Mouse (Mus musculus) hindbrain, embryonic 12.5 days (tissue): Measurements from ENCODE around the gene Wwp2. TPM values are rescaled to one million over a fixed set of nuclear protein-coding genes. Genes with fewer than 3 reads are reported as not detected.
A peak's percentile ranks its signal among the peaks of the same experiment; 100 is the strongest.

Experiments
- ATAC-seq: fragments of 200-750 bp; cut with Nextera tagmentation; 2 replicates; pipeline ENCODE4 v1.8.0; 2017; ENCODE audit warnings: moderate TSS enrichment; ENCODE audit not compliant: low FRiP score
- H3K27ac ChIP-seq: fragments of 300-500 bp; sonication (generic); 2 replicates; pipeline ENCODE4 v1.5.1; 2016; ENCODE audit warnings: mild to moderate bottlenecking
- H3K27me3 ChIP-seq: fragments of 300-500 bp; sonication (generic); 2 replicates; pipeline ENCODE4 v1.6.1; 2016; ENCODE audit warnings: mild to moderate bottlenecking
- H3K36me3 ChIP-seq: fragments of 300-500 bp; sonication (generic); 2 replicates; pipeline ENCODE4 v1.6.1; 2016; ENCODE audit warnings: mild to moderate bottlenecking
- H3K4me1 ChIP-seq: fragments of 300-500 bp; sonication (generic); 2 replicates; pipeline ENCODE4 v1.6.1; 2016
- H3K4me2 ChIP-seq: fragments of 300-500 bp; sonication (generic); replicated peaks from 2 replicates; pipeline ENCODE4 v1.6.1; 2016; ENCODE audit warnings: mild to moderate bottlenecking
- H3K4me3 ChIP-seq: fragments of 300-500 bp; sonication (generic); 2 replicates; pipeline ENCODE4 v1.5.1; 2016; ENCODE audit warnings: mild to moderate bottlenecking
- H3K9ac ChIP-seq: fragments of 300-500 bp; sonication (generic); 2 replicates; pipeline ENCODE4 v1.6.1; 2016; ENCODE audit warnings: mild to moderate bottlenecking, moderate library complexity
- H3K9me3 ChIP-seq: fragments of 300-500 bp; sonication (generic); replicated peaks from 2 replicates; pipeline ENCODE4 v1.6.1; 2016; ENCODE audit warnings: mild to moderate bottlenecking
- WGBS: fragments of 180-500 bp; shearing (Covaris S2); methylation state at CpG from one replicate; pipeline ENCODE4 v1.1.7; 2016; 5-methylcytosine and 5-hydroxymethylcytosine counted together
- polyA plus RNA-seq: library from polyadenylated mRNA; unstranded; fragments of >200 nt; fragmentation: Nextera tagmentation; extraction: Ambion mirVana; gene quantifications from 2 replicates; pipeline ENCODE4 v1.2.1, GENCODE M21; 2016

The Wwp2 gene
- 109 and 124 TPM in 2 replicates for polyA plus RNA-seq

DNA sequence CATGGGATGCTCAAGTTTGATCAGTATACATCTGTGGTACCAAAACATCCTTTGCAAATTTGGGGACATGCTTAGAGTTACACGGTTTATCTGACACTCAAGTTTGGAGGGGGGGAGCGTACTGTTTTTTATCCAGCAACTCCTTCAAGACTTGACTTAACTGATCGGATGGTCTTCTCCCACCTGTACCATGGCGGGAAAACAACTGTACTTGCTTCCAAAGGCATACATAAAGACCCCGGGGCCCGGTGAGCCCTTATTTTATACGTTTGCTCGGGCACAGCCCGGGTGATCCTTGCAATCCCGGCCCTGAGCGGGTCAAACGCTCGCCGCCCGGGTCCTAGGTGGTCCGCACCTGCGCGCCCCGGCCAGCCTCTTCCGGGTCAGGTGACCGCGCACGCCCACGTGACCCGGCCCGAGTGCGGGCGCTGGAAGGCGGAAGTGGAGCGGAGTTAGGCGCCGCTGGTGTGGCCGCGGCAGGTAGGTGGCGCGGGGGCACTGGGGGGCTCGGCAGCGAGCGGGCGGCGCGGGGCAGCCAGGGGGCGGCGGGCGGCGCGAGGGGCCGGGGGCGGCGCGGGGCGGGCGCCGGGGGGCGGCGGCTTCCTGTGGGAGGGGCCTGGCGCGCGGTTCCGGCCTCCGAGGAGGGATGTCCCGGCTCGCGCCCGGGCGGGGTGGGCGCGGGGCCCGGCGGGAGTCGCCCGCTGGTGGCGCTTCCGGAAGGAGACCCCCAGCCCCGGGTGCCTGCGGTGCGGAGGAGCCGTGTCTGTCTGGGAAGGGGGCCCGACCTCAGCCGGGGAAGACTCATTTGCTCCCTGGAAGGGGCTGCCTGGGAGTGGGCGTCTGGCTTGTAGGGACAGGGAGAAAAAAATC, at the start of gene Wwp2:
Wwp2 (plus strand) TSS at position 404 of the 870 bp plus-strand sequence.
- WGBS, result under 1% methylated on average over 56 of the region's 81 CpGs
- no peaks in the 10 kb centered on the region for H3K36me3 ChIP-seq
- H3K27ac ChIP-seq, result peak within 1 kb of the TSS; percentile 84
- H3K27me3 ChIP-seq, result no peaks in the 10 kb centered on the region
- H3K4me2 ChIP-seq, result peak within 1 kb of the TSS; percentile 73
- H3K4me3 ChIP-seq, result peak within 1 kb of the TSS; percentile 84
- ATAC-seq, result peak; percentile 90
- H3K9me3 ChIP-seq, result no peaks in the 10 kb centered on the region
- peak within 1 kb of the TSS; percentile 92 for H3K9ac ChIP-seq
- peaks cover 14% of the 10 kb centered on the region for H3K4me1 ChIP-seq

DNA sequence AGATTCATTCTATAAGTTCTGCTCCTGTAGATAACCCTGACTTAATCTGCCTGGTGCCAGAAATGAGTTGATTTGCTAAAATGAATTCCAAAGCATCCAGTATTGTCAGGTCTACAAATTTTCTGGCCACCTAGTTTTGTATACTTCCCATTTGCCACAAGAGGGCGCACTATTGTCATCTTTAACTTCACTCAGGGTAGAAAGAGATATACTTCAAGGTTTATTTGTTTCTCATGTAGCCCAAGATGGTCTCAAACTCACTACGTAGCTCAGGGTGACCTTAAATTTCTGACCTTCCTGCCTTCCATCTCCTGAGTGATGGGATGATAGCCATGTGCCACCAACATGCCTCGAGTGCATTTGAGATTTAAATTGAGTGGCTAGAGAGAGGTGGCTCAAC, 49.5 kb upstream of the Wwp2 start:
- H3K27me3 ChIP-seq, result 0 out of 2 replicates have a peak, but pooled peaks cover 3% of the 10 kb centered on the region
- no peak overlapping the region for H3K4me3 ChIP-seq
- H3K9me3 ChIP-seq, result no peaks in the 10 kb centered on the region
- no peak overlapping the region for H3K9ac ChIP-seq
- no peak overlapping the region for H3K4me2 ChIP-seq
- H3K4me1 ChIP-seq, result no peaks in the 10 kb centered on the region
- no peak for ATAC-seq
- H3K36me3 ChIP-seq, result no peaks in the 10 kb centered on the region
- 36% methylated on average over 3 of the region's 3 CpGs for WGBS
- no peak overlapping the region for H3K27ac ChIP-seq

DNA sequence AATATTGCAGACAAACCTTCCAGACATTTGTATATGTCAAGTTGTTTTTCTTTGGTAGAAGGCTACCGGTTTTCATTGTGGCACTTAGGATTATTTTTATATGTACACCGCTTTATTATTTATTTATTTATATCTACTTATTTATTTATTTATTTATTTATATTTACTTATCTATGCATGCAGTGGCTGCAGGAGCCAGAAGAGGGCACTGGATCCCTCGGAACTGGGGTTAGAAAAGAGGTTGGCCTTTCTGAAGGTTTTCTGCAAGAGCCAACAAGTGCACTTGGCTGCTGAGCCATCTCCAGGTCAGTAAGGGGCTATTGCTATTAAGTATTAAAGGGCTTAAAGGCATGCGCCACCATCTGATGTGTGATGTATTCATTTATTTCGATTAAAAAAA, 48.3 kb upstream of the Wwp2 start:
- Histone ChIP-seq H3K4me2 (no peak overlapping the region), H3K27ac (no peak overlapping the region), H3K36me3 (no peaks in the 10 kb centered on the region), H3K4me3 (no peak overlapping the region), H3K4me1 (no peaks in the 10 kb centered on the region), H3K9me3 (no peaks in the 10 kb centered on the region), H3K9ac (no peak overlapping the region), H3K27me3 (0 out of 2 replicates have a peak, but pooled peaks cover 3% of the 10 kb centered on the region)
- ATAC-seq, result no peak
- 66% methylated on average over 5 of the region's 5 CpGs for WGBS

DNA sequence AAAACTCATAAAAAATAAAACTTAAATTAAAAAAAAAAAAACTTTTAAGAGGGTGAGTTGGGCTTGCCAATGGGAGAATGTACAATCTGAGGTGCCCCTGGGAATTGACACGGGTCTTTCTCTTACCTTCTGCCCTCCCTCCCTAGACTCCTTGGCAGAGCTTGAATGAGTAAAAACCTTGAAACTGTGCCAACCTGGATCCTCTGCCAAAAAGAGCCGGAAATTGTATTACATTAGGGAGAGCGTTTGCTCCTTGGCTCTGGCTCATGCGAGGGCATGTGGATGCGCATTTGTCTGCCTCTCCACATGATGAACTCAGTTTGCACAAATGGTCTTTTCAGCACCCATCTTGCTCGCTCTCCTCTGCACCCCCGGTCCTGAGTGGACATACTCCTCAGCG, 46.6 kb upstream of the Wwp2 start:
- ATAC-seq, result no peak
- H3K4me2 ChIP-seq, result no peak overlapping the region
- WGBS, result 81% methylated on average over 8 of the region's 8 CpGs
- no peak overlapping the region for H3K4me3 ChIP-seq
- no peaks in the 10 kb centered on the region for H3K4me1 ChIP-seq
- H3K36me3 ChIP-seq, result no peaks in the 10 kb centered on the region
- no peaks in the 10 kb centered on the region for H3K9me3 ChIP-seq
- 0 out of 2 replicates have a peak, but pooled peaks cover 3% of the 10 kb centered on the region for H3K27me3 ChIP-seq
- no peak overlapping the region for H3K9ac ChIP-seq
- H3K27ac ChIP-seq, result no peak overlapping the region

DNA sequence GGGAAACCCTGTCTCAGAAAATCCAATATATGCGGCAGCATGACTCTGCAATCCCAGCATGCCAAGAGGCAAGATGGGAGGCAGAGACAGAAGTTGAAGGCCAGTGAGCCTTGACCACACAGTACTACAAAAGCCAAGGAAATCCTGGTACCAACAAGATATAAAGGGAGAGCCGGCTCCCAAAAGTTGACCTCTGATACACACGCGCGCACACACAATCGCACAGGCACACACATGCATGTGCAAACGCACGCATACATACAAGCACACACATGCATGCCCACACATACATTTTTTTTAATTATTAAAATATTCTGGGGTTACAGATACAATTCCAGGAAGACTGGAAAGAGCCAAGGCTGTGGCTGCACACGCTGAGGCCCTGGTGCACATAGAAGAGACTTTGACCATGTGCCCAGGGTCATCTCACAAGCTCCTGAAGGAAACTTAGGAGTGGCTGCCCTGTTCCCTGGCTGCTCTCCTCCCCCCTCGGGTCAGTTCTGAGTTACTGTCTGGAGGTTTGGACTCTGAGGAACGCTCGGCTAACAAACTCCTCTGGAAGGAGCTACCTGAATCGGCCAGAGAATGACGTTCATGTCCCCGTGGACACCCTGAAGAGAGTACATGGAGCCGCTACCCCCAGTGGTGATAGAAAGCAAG, 45.6 kb upstream of the Wwp2 start:
- Histone ChIP-seq H3K4me2 (no peak overlapping the region), H3K9ac (no peak overlapping the region), H3K27me3 (no peaks in the 10 kb centered on the region), H3K9me3 (no peaks in the 10 kb centered on the region), H3K4me3 (no peak overlapping the region), H3K27ac (no peak overlapping the region), H3K36me3 (no peaks in the 10 kb centered on the region), H3K4me1 (no peaks in the 10 kb centered on the region)
- WGBS, result 93% methylated on average over 16 of the region's 16 CpGs
- no peak for ATAC-seq

DNA sequence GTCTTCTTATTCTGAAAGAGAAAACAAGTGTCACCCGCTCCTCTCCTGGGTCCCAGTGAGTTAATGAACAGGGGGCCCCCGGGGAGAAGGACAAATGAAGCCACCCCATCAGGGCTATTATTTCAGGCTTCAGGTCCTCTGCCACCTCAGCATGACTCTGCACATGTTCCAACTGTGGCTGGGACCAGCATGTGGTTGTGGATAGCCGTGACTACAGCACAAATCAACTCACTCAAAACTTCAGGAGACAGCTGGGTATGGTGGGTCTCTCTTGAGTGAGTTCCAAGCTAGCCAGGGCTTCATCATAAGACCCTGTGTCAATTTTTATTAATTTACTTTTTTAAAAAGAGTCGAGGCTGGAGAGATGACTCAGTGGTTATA, 45.0 kb upstream of the Wwp2 start:
- Histone ChIP-seq H3K9ac (no peak overlapping the region), H3K4me3 (no peak overlapping the region), H3K27me3 (no peaks in the 10 kb centered on the region), H3K27ac (no peak overlapping the region), H3K9me3 (no peaks in the 10 kb centered on the region), H3K4me2 (no peak overlapping the region), H3K36me3 (no peaks in the 10 kb centered on the region), H3K4me1 (no peaks in the 10 kb centered on the region)
- 76% methylated on average over 4 of the region's 4 CpGs for WGBS
- ATAC-seq, result no peak

DNA sequence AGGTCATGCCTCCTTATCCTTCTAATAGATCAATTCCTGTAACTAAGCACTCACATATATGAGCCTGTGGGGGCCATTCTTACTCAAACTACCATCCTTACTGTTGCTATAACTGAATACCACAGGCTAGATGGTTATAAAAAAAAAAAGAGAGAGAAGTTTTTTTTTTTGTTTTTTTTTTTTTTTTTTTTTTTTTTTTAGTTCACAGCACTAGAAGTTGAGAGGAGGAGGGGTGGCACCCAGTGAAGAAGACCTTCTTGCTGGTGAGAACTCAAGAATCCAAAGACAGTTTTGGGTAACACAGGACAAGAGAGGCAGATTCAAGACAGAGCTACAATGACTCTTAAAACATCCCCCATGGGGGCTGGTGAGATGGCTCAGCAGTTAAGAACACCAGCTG, 40.8 kb upstream of the Wwp2 start:
- Histone ChIP-seq H3K9me3 (no peaks in the 10 kb centered on the region), H3K27ac (no peak overlapping the region), H3K4me3 (no peak overlapping the region), H3K36me3 (no peaks in the 10 kb centered on the region), H3K27me3 (no peaks in the 10 kb centered on the region), H3K4me1 (peaks cover 4% of the 10 kb centered on the region; the same call in 1 of the 2 replicates), H3K9ac (no peak overlapping the region), H3K4me2 (no peak overlapping the region)
- ATAC-seq, result no peak

DNA sequence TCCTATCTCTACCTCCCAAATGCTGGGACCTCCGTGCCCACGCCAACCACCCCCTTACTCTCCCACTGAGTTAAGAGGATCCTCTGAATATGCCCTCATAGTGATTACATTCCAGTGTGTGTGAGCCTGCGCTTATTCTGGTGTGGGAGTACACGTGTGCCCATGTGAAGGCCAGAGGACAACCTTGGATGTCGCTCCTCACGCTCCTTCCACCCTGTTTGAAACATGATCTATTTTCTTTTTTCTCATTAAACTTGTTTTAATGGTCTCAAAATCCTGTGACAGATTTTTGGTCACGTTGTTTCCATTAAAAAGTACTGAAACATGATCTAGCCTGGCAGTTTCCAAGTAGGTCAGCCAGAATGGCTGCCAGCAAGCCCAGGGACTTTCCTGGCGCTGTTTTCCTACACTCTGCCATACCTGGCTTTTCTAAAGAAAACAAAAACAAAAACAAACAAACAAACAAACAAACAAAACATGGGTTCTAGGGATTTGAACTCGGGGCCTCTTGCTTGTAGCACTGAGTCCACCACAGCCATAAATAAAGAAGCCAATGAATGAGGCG, 40.0 kb upstream of the Wwp2 start:
- Histone ChIP-seq H3K9me3 (no peaks in the 10 kb centered on the region), H3K9ac (no peak overlapping the region), H3K27me3 (no peaks in the 10 kb centered on the region), H3K4me1 (peaks cover 4% of the 10 kb centered on the region; the same call in 1 of the 2 replicates), H3K4me2 (no peak overlapping the region), H3K27ac (no peak overlapping the region), H3K36me3 (no peaks in the 10 kb centered on the region), H3K4me3 (no peak overlapping the region)
- 87% methylated on average over 10 of the region's 10 CpGs for WGBS
- ATAC-seq, result no peak

DNA sequence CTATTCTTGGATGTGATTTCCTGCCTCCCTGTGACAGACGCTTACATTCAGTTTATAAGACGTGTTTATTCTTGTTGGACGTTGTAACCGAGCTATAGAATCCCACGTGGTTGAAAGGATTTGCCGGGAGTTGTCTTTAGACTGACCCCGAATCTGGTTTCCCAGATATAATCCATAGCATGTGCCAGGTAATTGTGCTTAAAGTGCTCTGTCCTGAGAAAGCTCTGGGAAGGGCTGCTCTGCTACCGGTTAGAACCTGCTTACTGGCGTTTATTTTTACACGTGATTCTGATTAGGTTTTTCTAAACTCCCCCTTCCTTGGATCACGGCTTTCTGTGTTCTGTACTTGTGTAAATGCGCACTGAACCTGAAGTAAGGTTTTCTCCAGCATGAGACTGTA, 38.5 kb upstream of the Wwp2 start:
- 59% methylated on average over 12 of the region's 12 CpGs for WGBS

DNA sequence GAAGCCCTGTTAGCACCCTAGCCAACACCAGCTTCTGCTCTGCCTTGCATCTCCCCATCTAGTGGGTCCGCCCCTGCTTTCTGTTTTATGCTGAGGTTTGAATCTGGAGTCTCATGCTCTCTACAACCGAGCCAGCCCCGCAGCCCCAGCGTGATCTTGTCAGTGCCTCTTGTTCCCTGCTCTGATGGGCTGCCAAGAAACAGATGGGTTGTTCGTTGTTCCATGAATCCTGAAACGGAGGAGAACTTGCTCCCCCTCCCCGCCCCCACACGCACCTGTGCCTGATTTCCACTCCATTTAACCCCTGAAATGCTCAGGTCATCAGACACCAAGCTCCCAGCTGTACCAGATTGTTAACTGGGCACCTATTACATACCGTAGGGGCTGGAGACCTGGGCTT, 36.7 kb upstream of the Wwp2 start:
- Histone ChIP-seq H3K4me1 (peaks cover 16% of the 10 kb centered on the region), H3K36me3 (no peaks in the 10 kb centered on the region), H3K4me3 (no peak overlapping the region), H3K9me3 (no peaks in the 10 kb centered on the region), H3K27ac (0 out of 2 replicates have a peak overlapping the region, but pooled peaks have one; percentile 17), H3K9ac (no peak overlapping the region), H3K4me2 (no peak overlapping the region), H3K27me3 (no peaks in the 10 kb centered on the region)
- WGBS, result 42% methylated on average over 9 of the region's 9 CpGs
- no peak for ATAC-seq

More for the DNA sequence above, 38.5 kb upstream of the Wwp2 start:
- Histone ChIP-seq H3K9me3 (no peaks in the 10 kb centered on the region), H3K36me3 (no peaks in the 10 kb centered on the region), H3K4me3 (no peak overlapping the region), H3K4me1 (peaks cover 6% of the 10 kb centered on the region; the same call in 1 of the 2 replicates), H3K27me3 (no peaks in the 10 kb centered on the region), H3K27ac (no peak overlapping the region), H3K4me2 (no peak overlapping the region), H3K9ac (no peak overlapping the region)
- no peak for ATAC-seq

DNA sequence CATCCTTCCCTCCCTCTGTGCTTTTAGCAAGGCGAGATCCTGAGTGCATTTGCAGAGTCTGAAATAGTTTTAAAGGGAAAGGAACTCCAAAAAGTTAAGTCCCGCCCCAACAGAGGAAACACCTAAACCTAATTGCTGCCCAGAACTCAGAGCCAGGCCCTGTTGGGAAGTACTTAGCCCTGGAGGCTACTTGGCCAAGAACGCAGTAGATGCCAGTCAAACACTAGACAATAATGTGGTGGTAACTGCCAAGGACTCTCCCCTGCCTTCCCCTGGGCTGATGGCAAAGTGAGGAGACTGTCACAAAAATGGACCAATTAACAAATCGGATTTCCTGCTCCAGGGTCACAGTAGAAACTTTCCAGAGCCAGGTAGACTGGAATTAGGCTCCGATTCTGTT, 34.3 kb upstream of the Wwp2 start:
- no peaks in the 10 kb centered on the region for H3K9me3 ChIP-seq
- no peak overlapping the region for H3K4me3 ChIP-seq
- H3K27me3 ChIP-seq, result no peaks in the 10 kb centered on the region
- no peak overlapping the region for H3K9ac ChIP-seq
- no peaks in the 10 kb centered on the region for H3K36me3 ChIP-seq
- WGBS, result 90% methylated on average over 5 of the region's 5 CpGs
- peaks cover 16% of the 10 kb centered on the region for H3K4me1 ChIP-seq
- no peak overlapping the region for H3K4me2 ChIP-seq
- ATAC-seq, result no peak
- H3K27ac ChIP-seq, result no peak overlapping the region

DNA sequence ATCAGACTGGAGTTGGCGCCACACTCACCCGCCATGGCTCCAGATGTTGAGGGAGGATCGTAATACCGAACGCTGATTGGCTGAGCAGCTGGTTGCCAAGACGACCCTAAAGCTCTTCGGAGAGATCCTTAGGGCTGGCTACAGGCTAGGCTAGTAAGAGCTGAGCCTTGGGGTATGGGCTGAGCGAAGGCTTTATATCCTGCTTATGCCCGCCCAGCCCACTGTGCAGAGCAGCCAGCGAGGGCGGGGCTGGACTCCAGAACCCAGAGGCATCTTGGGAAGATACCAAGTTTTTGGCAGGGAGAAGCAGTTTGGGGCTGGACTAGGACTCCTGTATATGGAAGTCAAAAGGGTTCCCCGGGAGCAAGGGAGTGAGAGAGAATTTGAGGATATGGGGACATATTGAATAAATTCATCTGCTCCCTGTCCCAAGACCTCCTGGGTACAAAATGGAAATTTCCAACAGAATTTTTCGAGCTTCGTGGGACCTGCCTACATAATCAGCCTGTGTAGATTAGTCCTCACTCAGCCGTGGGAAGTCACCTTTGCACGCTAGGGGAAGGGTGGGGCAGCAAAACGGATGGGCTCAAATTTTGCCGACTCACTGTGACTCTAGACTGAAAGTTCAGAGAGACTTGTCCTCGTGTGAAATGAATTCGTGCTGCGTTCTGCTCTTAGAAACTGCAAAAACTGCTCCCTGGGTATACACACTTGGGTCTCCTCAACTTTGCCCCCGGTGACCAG, 33.0 kb upstream of the Wwp2 start, which contains the start of gene Nqo1:
Nqo1 (minus strand) TSS at position 169 of the 744 bp plus-strand sequence.
- peak within 1 kb of the TSS; percentile 52 for H3K4me2 ChIP-seq
- H3K27ac ChIP-seq, result no peak within 1 kb of the TSS
- ATAC-seq, result peak; percentile 96
- peak within 1 kb of the TSS; percentile 22 for H3K4me3 ChIP-seq
- no peaks in the 10 kb centered on the region for H3K9me3 ChIP-seq
- no peaks in the 10 kb centered on the region for H3K27me3 ChIP-seq
- H3K36me3 ChIP-seq, result peaks cover 4% of the 10 kb centered on the region; the same call in 1 of the 2 replicates
- peaks cover 16% of the 10 kb centered on the region for H3K4me1 ChIP-seq
- peak within 1 kb of the TSS; percentile 10; the same call in 1 of the 2 replicates for H3K9ac ChIP-seq
- 13% methylated on average over 22 of the region's 22 CpGs for WGBS
